Comparison of ENCODE assay signal across 8 mouse cellular contexts in the genomic region with DNA sequence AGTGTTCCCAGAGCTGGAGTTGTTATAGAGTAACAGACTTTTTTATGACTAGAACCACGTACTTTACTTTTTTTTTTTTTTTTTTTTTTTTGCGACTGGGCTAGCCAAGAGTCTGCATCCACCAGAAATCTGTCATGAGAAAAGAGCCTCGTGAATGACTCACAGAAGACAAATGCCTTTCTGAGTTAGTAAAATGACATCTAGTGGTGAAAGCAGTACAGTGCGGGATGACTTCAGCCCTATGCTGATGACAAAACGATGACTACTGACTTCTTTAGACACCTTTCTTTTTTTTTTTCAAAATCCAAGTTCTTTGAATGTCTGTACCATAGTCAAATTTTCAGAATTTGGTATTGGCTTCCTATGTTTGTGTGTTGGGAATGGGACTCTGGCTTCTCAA. TPM values are rescaled to one million over a fixed set of nuclear protein-coding genes. Genes with fewer than 3 reads are reported as not detected.
DNase-seq lines count a peak whose midpoint lies in the region; ATAC-seq and TF ChIP-seq lines count a peak whose summit lies in the region.

No protein-coding gene starts in this region.

- no peaks in the 10 kb centered on the region for H3K36me3 ChIP-seq in forebrain, embryonic 14.5 days (ENCODE audit: control insufficient read depth, insufficient read depth, low read length)
- H3K36me3 ChIP-seq in hindbrain, embryonic 15.5 days, result no peaks in the 10 kb centered on the region; the same call in 1 of the 2 replicates
- peaks cover 13% of the 10 kb centered on the region for H3K36me3 ChIP-seq in macrophage (ENCODE audit: inconsistent target)

- intact Hi-C loops in gastrocnemius, adult 2 months (cut with DNase I), result loop anchor here (2.0 to 10.0 kb wide), 2 partner anchors 33 to 621 kb away; a partner anchor contains a TSS

- ATAC-seq in cerebellum, adult (ENCODE audit: insufficient number of reproducible peaks, low FRiP score, low TSS enrichment), result peak; percentile 84
- ATAC-seq in forebrain, embryonic 14.5 days, result peak; percentile 80
- ATAC-seq in hindbrain, embryonic 15.5 days (ENCODE audit: low FRiP score, low read depth), result peak; percentile 67

- H3K9ac ChIP-seq in forebrain, embryonic 14.5 days (ENCODE audit: low read length), result peak overlapping the region; percentile 71
- H3K9ac ChIP-seq in hindbrain, embryonic 15.5 days, result peak overlapping the region; percentile 75

- DNase-seq in gastrocnemius, adult 2 months, result peak; percentile 24
- no peak for DNase-seq in gastrocnemius, adult 8-10 months (ENCODE audit: low spot score in 2 of 2)
- DNase-seq in forebrain, embryonic 14.5 days (ENCODE audit: low spot score), result peak; percentile 90
- DNase-seq in left cerebral cortex, adult 18-20 months (ENCODE audit: low spot score in 2 of 2), result peak; percentile 46 to 53
- DNase-seq in right cerebral cortex, postnatal 4 days, result peak; percentile 13

- 13% methylated on average over 5 of the region's 5 CpGs for WGBS in forebrain, embryonic 14.5 days
- 7% methylated on average over 5 of the region's 5 CpGs for WGBS in hindbrain, embryonic 15.5 days
- WGBS in macrophage (ENCODE audit: missing documents), result 3% methylated on average over 3 of the region's 5 CpGs

- H3K27me3 ChIP-seq in forebrain, embryonic 14.5 days (replicated peaks; ENCODE audit: control insufficient read depth, insufficient read depth, low read length), result no peaks in the 10 kb centered on the region
- no peaks in the 10 kb centered on the region for H3K27me3 ChIP-seq in hindbrain, embryonic 15.5 days

- peak overlapping the region; percentile 55 for H3K4me2 ChIP-seq in forebrain, embryonic 14.5 days (ENCODE audit: low read length)
- peak overlapping the region; percentile 59 for H3K4me2 ChIP-seq in hindbrain, embryonic 15.5 days

- peak; percentile 60 for TF ChIP-seq CTCF in gastrocnemius, adult 2 months (IDR thresholded peaks at IDR 0.05)

- peaks cover 8% of the 10 kb centered on the region; the same call in 1 of the 2 replicates for H3K4me1 ChIP-seq in forebrain, embryonic 14.5 days (ENCODE audit: control insufficient read depth, insufficient read depth, low read length)
- peaks cover 21% of the 10 kb centered on the region for H3K4me1 ChIP-seq in hindbrain, embryonic 15.5 days (replicated peaks)

- peaks cover 34% of the 10 kb centered on the region for H3K79me2 ChIP-seq in macrophage (ENCODE audit: inconsistent target)

- no peaks in the 10 kb centered on the region for H3K9me3 ChIP-seq in forebrain, embryonic 14.5 days (replicated peaks; ENCODE audit: control insufficient read depth, low read length)
- H3K9me3 ChIP-seq in hindbrain, embryonic 15.5 days, result no peaks in the 10 kb centered on the region

- peak overlapping the region; percentile 80 for H3K4me3 ChIP-seq in gastrocnemius, adult 2 months
- peak overlapping the region; percentile 62 for H3K4me3 ChIP-seq in forebrain, embryonic 14.5 days (ENCODE audit: low read depth, low read length)
- H3K4me3 ChIP-seq in hindbrain, embryonic 15.5 days, result peak overlapping the region; percentile 92
- peak overlapping the region; percentile 53 for H3K4me3 ChIP-seq in macrophage (ENCODE audit: inconsistent target)

- peak overlapping the region; percentile 95 for H3K27ac ChIP-seq in gastrocnemius, adult 2 months
- peak overlapping the region; percentile 91 for H3K27ac ChIP-seq in forebrain, embryonic 14.5 days (ENCODE audit: low read depth, low read length)
- peak overlapping the region; percentile 87 for H3K27ac ChIP-seq in hindbrain, embryonic 15.5 days (replicated peaks)
- peak overlapping the region; percentile 63 for H3K27ac ChIP-seq in macrophage

RNA-seq across cellular contexts. Expression of a gene that starts 0.6 kb away (rescaled TPM):
- 1 to 10 TPM; 1.6 to 3.8 TPM for total RNA-seq in gastrocnemius, adult 2 months (2021)
- 1 to 10 TPM in 3 of 4 experiments, under 1 TPM in 1; 0.97 to 1.9 (median 1.6) TPM for total RNA-seq in gastrocnemius, adult 8-10 months (2022)
- polyA plus RNA-seq in forebrain, embryonic 14.5 days (2014; fragmentation: Nextera tagmentation; extraction: Ambion mirVana), result 22.7 and 23.0 TPM in 2 replicates
- 19.2 and 20.5 TPM in 2 replicates for polyA plus RNA-seq in hindbrain, embryonic 15.5 days (2015; fragmentation: Nextera tagmentation; extraction: Ambion mirVana)
- total RNA-seq in left cerebral cortex, adult 18-20 months (2021), result 10 to 100 TPM; 12.6 to 13.0 TPM
- 10 to 100 TPM in 24 of 26 experiments, 1 to 10 TPM in 2; 4.2 to 34.9 (median 17.9) TPM for total RNA-seq in macrophage (2018; cell fraction: chromatin; rRNA removed)
- total RNA-seq in macrophage (2018; cell fraction: cytosol; rRNA removed), result 1 to 10 TPM; 2.5 to 7.8 (median 5.3) TPM
- 10 to 100 TPM in 25 of 26 experiments, 1 to 10 TPM in 1; 9.8 to 33.5 (median 16.8) TPM for total RNA-seq in macrophage (2018; cell fraction: nucleus; rRNA removed)
- 5.0 to 9.7 TPM (median 7.9 TPM) in 3 replicates for polyA plus RNA-seq in macrophage (2018)

RNA-seq across cellular contexts. Expression of a gene that starts 30.9 kb away (rescaled TPM):
- total RNA-seq in gastrocnemius, adult 2 months (2021), result 1 to 10 TPM; 5.7 to 8.0 TPM
- total RNA-seq in gastrocnemius, adult 8-10 months (2022), result 10 to 100 TPM in 1 of 4 experiments, 1 to 10 TPM in 3; 6.9 to 11.4 (median 8.5) TPM
- polyA plus RNA-seq in forebrain, embryonic 14.5 days (2014; fragmentation: Nextera tagmentation; extraction: Ambion mirVana), result 1.4 and 1.9 TPM in 2 replicates
- polyA plus RNA-seq in hindbrain, embryonic 15.5 days (2015; fragmentation: Nextera tagmentation; extraction: Ambion mirVana), result 2.2 and 2.3 TPM in 2 replicates
- total RNA-seq in left cerebral cortex, adult 18-20 months (2021), result 1 to 10 TPM; 6.5 to 7.3 TPM
- total RNA-seq in macrophage (2018; cell fraction: chromatin; rRNA removed), result 10 to 100 TPM; 10.2 to 42.3 (median 20.7) TPM
- 10 to 100 TPM in 15 of 26 experiments, 1 to 10 TPM in 11; 6.6 to 14.7 (median 10.3) TPM for total RNA-seq in macrophage (2018; cell fraction: cytosol; rRNA removed)
- total RNA-seq in macrophage (2018; cell fraction: nucleus; rRNA removed), result 10 to 100 TPM in 25 of 26 experiments, 1 to 10 TPM in 1; 9.6 to 30.4 (median 18.9) TPM
- 11.0 to 21.1 TPM (median 13.0 TPM) in 3 replicates for polyA plus RNA-seq in macrophage (2018)

Comparison
In these comparisons a context has a peak if more than half of its experiments do, and no peak if none do; other contexts are left out.
1. DNase-seq: peak in gastrocnemius, adult 2 months (single experiment), forebrain, embryonic 14.5 days (single experiment), left cerebral cortex, adult 18-20 months (2 of 2) and right cerebral cortex, postnatal 4 days (single experiment); none in gastrocnemius, adult 8-10 months (0 of 2).
2. Peak in every context shown above with its lines, with median percentiles within 50 percentile points of each other: H3K27ac ChIP-seq, H3K4me3 ChIP-seq and ATAC-seq.